Mouse (Mus musculus) kidney, postnatal 10 days (tissue): ENCODE results near the gene Gpr108.

Source experiments
- DNase-seq: peaks from one replicate; pipeline ENCODE4 v3.0.0; 2021; ENCODE audit warnings: mixed read lengths

Gene Gpr108

DNA sequence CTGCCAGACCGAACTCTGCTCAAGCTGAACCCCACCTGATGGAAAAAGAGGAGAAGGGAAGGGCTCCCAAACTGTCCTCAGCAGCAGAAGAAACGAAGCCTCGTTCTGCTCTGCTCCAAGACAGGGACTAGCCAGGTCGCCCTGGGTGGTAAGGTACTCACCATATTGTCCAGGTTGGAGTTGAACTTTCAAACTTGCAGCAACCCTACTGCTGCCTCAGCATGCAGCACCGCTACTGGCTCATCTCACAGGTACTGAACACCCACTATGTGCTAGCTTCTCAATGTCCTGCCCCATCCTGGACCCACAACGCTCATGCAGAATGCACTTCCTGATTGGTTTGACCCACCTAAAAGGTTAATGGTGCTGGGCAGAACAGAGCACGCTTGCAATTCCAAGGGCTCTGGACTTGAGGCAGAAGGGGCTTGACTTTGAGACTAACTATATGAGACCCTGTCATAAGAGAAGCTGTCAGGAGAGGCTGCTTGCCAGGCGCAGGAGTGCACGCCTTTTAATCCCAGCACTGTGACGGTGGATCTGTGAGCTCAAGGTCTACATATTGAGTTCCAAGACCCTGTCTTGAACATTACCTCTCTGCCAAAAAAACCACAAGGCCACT is 2.8 kb downstream of the Gpr108 start:
- DNase-seq = no peak

DNA sequence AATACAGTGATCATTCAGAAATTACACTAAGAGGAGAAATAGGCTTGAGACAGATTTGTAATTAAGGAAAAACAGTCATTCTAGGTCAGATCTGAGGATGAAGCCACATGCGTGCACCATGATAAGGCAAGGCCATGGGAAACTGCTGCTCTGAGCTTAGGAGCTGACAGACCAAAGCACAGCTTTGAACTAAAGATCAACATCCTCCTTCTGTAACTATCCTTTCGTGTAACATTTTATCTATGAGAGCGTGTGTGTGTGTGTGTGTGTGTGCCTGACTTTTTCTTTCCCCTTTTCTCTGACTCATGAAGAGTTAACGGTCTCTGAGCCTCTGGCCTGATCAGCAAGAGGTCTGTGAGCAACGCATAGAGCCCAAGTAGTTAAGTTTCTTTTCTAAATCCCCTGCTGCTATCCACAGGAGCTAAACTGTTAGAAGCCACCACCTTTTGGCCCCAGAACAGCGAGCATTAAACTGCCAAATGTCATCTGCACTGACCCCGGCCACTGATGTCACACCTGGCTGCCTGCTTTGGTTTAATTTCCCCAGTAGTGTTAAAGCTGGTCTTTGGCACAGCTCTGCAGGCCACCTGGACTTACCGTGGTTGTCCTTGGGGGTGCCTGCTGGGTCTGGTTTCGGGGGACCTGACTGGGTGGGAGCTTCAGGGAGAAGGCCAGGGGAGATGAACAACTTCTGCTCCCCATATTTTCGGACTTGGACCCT is 4.4 kb downstream of the Gpr108 start:
- DNase-seq = peak; percentile 5

DNA sequence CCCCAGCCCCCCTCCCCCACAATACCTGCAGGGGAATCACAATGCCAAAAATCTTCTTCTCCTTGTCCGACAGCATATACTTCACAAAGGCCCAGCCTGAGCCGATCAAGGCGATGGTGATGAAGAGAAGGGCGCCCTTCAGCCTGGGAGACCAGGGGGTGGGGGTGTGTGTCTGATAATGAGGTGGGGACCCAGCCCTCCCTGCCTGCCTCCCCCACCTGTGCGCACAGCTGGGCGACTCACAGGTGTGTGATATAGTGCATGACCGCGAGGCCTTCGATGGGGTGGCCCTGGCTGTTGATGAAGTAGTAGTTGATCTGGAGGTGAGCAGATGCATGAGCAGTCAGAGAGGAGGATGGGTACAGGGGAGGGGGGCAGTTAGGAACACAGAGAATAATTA is 11.1 kb downstream of the Gpr108 start:
- no peak for DNase-seq

DNA sequence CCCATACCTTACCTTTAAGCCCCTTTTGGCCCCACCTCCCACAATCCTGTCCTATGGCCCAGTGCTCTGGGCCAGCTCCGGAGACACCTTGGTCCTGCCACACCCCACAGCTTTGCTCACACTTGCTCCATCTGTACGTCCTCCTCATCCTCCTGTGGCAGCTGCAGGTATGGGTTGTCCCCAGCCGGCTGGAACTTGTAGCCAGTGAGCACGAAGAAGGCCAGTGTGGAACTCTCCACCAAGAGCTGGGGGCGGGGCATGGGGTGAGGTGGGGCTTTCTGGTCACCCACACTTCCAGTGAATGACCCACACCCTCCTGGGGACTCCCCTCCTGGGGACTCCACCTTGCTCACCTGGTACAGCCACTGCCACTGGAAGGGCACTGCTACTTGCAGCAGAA is 12.4 kb downstream of the Gpr108 start:
- no peak for DNase-seq

DNA sequence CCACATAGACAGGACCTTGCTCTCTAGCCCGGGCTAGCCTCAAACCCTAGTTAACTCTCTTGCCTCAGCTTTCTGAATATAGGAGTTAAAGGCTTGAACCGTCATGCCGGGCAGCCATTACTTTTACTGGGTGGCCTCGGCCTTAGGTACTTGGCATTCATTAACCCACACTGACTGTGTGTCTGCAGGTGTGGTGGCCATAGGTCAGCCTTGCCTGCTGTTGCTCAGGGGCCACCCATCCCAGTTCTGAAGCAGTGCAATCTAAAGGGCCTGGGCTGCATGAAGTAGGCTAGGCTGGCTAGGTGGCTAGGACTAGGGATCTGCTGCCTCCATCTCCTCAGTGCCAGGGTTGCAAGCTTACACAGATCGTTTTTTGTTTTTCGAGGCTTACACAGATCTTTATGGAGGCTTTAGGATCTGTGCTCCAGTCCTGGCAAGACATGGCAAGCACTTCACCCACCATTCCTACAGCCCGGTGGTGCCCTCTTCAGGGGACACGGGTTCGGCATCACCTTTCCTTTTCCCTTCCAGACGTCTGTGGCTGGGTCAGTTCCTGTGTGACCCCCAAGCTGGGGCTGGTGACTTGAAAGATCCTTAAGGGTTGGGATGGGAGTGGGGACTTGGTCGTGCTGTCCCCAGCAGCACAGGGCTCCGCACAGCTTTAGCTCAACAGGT is 13.9 kb downstream of the Gpr108 start:
- DNase-seq = peak; percentile 45

DNA sequence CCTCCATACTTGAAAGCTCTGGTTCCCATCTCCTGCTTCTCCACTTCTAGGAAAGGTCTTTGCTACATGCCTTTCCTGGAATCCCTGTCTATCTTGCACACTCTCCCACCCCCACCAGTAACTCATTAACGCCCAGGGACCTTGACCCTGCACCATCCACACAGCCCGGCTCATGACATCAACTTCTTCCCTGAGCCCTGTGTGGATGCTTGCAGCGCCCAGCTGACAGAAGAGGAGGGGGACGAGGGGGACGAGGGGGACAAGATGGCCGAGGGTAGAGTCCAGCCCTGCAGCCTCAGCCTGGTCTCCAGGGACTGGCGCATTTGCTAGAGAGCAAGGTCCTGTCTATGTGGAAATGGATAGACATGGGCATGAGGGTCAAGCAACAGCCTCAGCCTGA is 15.2 kb downstream of the Gpr108 start:
- peak; percentile 82 for DNase-seq

DNA sequence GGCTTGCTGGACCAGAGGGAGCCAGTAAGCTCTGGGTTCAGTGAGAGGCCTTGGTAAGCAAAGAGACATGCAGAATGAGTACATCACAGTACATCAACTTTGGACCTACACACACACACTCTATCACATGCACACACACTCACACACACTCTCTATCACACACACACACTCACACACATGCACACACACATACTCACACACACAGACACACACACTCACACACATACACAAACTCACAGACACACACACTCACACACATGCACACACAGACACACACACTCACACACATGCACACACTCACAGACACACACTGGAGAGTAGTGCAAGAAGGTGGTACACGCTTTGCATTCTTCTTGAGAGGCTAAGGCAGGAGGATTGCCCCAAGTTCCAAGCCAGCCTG is 16.0 kb downstream of the Gpr108 start:
- DNase-seq = no peak

DNA sequence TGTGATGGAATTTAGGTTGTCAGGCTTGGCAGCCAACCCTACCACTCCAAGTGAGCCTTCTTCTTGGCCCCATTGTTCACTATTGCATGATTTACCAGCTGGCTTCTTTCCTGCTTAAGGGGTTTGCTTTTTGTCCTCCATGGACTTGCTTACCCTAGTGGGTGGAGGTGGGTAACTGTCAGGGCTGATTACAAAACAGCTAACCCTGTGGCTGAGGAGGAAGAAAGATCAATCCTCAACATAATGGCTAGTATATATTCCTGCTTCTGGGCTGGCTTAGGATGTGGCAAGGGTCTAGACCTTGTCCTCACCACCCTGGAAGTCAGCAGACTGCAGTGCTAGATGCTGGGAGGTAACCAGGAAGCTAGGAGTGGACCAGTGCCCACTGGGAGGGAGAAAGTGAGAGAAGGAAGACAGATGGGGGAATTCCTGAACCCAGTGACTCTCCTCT is 16.9 kb downstream of the Gpr108 start:
- no peak for DNase-seq

DNA sequence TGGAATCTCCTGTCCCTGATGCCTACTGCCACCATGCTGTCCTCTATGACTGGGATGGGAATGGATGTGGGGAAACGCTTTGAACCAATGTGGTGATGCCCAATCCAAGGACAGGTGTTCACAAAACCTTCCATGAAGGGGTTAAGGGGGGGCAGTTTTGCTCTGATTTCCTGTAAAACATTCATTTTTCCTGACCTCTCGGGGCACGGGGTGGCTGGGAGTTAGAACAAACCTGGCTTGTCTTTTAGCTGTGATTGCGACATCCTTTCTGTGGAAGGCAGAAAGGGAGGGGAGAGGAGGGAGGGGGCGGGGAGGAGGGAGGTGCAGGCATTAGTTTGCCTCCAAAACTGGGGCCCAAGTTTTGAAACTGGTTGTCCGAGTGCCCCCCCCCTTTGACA is 17.5 kb downstream of the Gpr108 start:
- DNase-seq = no peak

DNA sequence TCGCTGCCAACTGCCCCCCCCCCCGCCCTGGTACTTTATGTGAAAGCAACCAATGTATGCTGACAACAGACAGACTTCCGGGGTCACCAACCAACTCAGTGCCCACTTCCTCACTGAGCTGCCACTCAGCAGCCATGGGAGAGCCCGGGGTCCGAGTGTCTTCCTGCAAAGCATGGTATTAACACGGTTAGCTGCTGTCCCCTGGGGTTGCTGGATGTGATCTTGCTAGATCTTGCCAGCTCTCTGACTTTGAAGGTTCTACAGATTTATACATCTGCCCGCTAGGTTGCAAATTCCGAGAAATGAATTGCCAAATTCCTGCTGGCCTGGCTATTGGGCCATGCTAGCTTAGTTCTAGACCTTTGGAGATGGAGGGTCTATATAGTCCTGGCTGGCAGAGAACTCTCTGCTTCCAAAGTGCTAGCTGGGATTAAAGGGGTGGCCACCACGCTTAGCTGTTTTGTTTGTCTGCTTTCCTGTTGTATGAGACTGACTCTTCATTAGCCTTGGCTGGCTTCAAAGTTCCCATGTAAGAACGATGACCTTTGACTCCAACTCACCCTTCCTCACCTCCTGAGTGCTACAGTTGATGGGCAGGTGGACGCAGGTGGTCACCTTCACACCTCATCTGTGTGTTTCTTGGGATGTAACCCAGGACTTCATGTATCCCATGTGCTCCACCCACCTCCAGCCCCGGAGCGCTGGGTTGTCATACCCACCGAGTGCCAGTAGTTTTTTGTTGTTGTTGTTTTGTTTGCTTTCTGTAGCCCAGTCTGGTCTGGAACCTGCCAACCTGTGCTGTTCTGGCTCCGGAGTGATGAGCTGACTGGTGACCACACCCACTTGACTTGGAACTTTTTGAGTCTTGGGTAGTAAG is 18.2 kb downstream of the Gpr108 start:
- no peak for DNase-seq

DNA sequence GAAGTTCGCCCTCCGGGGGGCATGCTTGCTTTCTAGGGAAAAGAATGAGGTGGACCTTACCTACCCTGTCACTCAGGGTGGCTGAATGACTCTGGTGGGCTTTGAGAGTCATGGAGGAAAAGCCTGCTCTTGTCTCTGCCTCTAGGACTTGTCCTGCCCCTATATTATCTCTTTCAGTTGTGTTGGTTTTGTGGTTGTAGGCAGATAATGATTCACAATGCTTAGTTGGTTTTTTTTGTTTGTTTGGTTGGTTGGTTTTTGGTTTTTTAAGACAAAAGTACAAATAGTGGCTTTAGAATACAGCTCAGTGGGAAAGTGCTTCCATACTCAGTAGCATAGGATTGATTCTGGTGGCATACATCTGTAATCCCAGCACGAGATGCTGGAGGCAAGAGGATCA is 19.4 kb downstream of the Gpr108 start:
- DNase-seq = no peak

DNA sequence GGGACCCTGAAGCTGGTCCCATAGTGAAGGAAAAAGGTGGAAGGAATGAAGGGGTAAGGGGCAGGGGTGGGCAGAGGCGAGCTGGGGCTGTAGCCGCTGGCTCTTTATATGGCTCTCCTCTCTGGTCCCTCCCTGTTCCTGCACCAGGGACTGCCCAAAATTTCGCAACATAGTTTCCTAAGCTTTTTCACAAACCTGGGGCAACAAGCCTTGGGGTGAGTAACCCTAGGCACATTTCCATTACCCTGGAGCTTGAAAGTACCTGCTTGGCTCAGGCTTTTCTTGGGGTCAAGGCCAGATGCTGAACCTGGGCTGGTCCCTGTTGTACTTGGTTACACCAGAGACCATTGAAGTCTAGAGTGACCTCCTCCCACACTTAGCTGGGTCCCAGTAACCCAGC is 20.2 kb downstream of the Gpr108 start, which contains the start of gene C3:
Gene C3 (minus strand): TSS at position 123 of the 400 bp plus-strand sequence.
- DNase-seq = no peak

DNA sequence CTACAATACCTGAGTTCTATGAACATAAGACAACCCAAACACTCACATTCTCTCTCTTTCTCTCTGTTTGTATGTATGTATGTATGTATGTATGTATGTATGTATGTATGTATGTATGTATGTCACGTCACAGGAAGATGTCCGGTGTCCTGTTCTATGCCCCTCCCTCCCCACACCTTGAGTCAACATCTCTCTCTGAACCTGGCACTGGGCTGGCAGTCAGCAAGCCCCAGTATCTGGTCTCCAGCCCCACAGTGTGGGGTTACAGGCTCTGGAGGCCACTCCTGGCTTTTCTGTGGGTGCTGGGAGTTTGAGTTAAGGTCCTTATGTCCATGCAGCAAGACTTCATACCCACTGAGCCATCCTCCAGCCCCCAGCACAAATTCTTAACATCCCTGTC is 20.8 kb downstream of the Gpr108 start:
- no peak for DNase-seq

DNA sequence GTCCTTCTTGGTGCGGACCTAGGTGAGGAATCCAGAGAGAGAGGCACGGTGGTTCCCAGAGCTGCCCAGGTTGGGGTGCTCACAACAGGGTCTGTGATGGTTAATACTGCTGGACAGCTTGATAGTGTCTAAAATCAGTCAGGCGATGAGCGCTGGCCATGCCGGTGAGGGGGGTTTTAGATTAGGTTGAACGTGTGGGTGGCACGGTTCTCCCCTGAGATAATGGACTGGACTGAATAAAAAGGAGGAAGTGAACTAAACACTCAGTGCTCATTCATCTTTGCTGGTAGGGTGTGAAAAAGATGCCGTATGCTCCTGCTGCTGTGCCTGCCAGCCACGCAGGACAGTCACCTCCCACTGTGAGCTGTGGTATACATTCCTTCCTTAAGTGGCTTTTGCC is 24.9 kb downstream of the Gpr108 start:
- peak; percentile 3 for DNase-seq

DNA sequence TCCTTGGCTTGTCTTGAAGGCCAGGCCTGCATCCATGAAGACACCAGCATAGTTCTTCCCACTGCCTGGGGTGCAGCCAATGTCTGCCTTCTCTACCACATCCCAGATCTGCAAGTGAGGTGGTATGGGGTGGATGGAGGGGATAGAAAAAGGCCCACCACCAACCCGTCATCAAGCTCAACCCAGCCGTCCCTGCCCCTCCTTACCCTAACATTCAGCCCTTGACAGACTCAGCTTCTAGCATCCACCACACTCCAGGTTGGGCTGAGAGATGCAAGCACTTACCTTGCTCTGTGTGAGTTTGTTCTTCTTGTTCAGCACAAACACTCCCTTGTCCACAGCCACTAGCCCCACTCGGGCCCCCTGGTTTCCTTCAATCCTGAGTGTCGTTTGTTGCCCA is 26.3 kb downstream of the Gpr108 start:
- DNase-seq = peak; percentile 2

DNA sequence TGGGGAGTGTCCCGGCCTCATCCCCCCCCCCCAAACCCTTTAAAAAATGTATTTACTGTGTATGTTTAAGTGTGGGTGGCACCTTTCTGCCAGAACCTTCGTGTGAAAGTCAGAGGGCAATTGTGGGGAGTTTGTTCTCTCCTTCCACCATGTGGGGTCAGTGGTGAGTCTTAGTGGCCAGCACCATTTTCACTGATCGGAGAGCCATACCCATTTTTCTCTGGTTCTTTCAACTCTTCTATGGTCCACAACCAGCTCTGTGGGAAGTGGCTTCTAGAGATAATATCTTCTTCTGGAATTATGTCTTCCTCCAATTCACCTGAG is 28.4 kb downstream of the Gpr108 start:
- peak; percentile 64 for DNase-seq

DNA sequence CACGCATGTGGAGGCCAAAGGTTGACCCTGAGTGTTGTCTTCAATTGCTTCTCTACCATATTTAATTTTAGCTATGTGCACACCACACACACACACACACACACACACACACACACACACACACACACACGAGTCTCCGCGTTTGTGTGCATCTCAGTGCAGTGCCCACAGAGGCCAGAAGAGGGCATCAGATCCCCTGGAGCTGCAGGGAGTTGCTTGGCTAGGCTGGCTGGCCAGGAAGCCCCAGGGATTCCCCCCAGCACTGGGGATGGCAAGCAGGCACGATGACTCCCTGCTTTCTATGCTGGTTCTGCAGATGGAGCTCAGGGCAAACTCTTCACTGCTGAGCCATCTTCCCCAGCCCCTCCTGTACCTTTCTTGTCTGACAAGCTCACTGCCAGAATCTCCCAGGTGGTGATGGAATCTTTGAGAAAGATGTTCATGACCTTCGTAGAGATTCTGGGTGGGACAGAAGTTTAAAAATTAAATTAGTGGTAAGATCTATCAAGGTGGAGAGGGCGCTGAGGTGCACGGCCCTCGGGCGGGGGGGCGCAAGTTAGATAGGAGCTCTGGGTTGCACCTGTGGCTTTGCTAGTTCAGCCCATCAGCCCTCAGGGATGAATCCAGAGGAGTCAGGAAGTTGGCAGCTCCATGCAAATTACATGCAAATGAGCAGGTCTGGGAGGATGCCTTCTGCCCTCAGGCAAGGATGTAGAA is 28.9 kb downstream of the Gpr108 start:
- peak; percentile 89 for DNase-seq

DNA sequence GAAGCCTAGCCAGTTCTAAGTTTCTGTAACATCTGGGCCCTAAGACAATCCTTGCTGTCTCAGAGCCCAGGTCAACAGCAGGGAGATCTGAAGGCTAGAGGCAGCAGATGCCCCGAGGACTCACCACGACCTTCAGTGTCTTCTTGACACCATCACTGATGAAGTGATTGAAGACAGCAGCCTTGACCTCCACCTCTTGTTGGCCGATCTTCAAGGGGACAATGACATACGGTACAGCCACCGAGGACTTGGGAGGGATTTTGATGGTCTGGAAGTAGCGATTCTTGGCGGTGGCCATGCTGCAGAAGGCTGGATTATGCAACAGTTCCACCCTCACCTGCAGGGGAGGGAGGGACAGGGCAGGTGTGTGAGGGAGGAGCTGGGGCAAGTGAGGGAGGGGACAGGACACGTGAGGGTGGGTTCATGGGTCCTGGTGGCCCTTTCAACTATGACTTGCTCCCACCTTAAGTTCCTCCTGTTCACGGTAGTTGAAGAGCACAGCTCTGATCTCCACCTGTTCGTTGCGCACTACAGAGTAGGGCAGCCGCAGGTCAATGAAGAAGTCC is 29.8 kb downstream of the Gpr108 start:
- peak; percentile 4 for DNase-seq

DNA sequence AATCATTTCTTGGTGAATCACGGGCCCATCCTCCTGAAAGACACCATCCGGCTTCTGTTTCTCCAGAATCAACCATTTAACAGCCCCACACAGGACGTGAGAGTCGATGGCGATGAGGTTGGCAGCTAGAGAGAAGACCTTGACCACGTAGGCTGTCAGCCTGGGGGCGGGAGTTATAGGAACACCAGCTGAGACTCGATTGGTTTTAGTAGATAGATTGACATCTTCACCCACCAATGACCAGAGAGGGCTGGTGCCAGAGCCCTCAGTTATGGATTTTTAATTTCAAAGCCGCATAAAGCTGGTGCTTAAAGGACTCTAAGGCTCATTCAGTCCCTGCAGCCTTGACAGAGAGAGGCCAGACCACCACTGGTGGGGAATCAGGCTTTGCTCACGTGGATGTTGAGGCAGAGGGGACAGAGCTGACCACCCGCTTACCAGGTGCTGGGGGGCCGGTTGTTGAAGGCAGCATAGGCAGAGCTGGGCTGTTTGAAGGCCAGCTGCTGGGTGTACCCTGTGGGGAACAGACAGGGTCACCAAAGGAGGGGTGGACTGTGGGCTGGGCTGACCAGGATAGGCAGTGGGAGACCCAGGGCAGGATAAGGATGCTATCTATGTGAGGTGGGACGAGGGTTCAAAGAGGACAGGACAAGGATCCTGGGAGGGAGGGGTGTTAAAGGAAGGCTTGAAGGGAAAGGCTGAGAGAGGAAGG is 33.4 kb downstream of the Gpr108 start:
- no peak for DNase-seq

DNA sequence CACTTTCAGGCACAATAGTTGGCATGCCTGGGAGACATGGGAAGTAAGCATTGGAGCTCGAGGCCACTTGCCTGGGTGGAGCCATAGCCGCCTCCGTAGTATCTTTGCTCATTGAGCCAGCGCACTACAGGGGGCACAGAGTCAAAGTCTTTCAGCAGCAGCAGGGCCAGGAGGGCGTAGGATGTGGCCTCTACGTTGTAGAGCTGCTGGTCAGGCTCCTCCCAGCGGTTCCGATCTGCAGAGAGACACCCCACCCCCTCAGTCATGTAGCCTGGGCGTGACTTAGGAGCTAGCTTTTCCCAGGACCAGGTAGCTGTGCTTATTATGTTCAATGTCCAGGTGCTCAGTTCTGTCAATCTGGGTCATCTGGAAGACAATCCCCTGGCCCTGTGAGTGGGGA is 36.7 kb downstream of the Gpr108 start:
- DNase-seq = no peak

DNA sequence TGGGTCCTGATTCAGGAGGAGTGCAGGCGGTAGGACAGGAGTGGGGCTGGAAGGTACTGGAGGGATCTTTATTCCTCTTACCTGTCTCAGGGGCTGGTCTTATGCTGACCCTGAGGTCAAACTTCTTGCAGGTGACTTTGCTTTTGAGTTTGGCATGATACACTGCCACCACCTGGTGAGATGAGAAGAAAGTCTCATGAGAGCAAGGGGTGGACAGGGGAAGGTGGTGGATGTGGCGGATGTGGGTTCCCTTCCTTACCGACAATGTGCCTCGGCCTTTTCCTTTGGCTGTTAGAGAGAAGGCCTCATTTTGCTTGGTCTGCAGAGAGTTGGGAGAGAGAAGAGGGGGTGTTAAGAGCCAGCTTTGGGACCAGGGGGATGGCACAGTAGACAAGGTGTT is 38.9 kb downstream of the Gpr108 start:
- no peak for DNase-seq

DNA sequence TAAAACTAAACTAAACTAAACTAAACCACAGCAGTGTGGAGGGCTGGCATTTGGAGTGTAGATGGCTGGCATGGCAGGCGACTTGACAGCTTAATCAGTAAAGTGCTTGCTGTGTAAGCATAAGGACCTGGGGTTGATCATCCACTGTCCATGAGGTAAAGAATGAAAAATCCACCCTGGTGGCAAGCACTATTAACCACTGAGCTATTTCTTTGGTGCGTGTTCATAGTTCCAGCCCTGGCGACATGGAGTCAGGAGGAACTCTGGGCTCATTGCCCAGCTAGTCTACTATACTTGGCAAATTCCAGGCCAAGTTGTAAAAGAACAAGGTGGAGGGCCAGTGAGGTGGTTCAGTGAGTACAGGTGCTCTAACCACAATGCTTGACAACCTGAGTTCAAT is 40.3 kb downstream of the Gpr108 start:
- DNase-seq = peak; percentile 42
